Mouse (Mus musculus): ENCODE measurements around the gene Ccndbp1. TPM values are rescaled to one million over a fixed set of nuclear protein-coding genes. Genes with fewer than 3 reads are reported as not detected.

Gene Ccndbp1
- total and polyA plus RNA-seq, 3 experiments, result 23.4 to 38.8 (median 33.4) TPM

DNA sequence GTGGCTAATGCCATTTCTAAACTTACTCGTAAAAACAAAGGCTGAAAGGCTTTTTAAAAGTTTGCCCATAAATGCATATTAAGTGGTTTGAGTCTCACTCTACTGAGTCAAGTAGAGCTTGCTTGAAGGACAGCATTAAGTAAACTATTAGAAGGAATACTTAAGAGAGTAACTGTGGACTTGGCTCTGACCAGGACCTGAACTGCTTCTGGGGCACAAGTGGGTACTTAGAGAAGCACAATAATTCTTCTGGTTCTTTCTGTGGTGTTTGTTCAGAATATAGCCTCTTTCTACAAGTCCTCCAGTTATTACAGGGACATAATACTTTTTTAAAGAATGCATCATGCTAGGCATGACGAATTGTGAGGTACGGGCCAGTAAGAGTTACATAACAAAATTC, 42.7 kb upstream of the Ccndbp1 start:
- no peak overlapping the region for H3K27ac ChIP-seq (ENCODE audit: insufficient read depth, low read depth)
- in situ Hi-C loops (cut with MboI; ENCODE audit: low pct_ligation_motif_present, low pct_unique_long_range_greater_than_20kb, low sequenced_read_pairs) (no loop called here), dilution Hi-C loops (cut with MboI; ENCODE audit: extremely low pct_ligation_motif_present, extremely low pct_unique_long_range_greater_than_20kb, low sequenced_read_pairs) (no loop called here)
- peaks cover 0 to 21% of the 10 kb centered on the region in 2 experiments; a peak in 1 of 4 replicates for H3K4me1 ChIP-seq (ENCODE audit: control insufficient read depth in 1 of 2, insufficient read depth in 2 of 2)
- no peaks in the 10 kb centered on the region for H3K9me3 ChIP-seq (replicated peaks; ENCODE audit: low read length)
- no peaks in the 10 kb centered on the region for H3K27me3 ChIP-seq (replicated peaks)
- TF ChIP-seq CHD1 (IDR thresholded peaks at IDR 0.05; ENCODE audit: low read depth, low read length) (no peak), RCOR1 (conservative IDR thresholded peaks at IDR 0.05; ENCODE audit: low read depth, low read length) (no peak), GABPA (IDR thresholded peaks at IDR 0.05; ENCODE audit: insufficient replicate concordance, low read depth, low read length) (no peak), PAX5 (IDR thresholded peaks at IDR 0.05; ENCODE audit: low read length) (no peak), JUND (conservative IDR thresholded peaks at IDR 0.05; ENCODE audit: low read depth, low read length) (no peak), MAZ (IDR thresholded peaks at IDR 0.05; ENCODE audit: low read depth, low read length) (no peak), IRF4 (IDR thresholded peaks at IDR 0.05; ENCODE audit: low read depth, low read length) (no peak), RAD21 (IDR thresholded peaks at IDR 0.05; ENCODE audit: low read depth, low read length) (no peak), EP300 (IDR thresholded peaks at IDR 0.05; ENCODE audit: low read length) (no peak), POLR2AphosphoS2 (IDR thresholded peaks at IDR 0.05; ENCODE audit: low read depth, low read length) (no peak), CTCF (conservative IDR thresholded peaks at IDR 0.05 in 1 of 2, IDR thresholded peaks at IDR 0.05 in 1 of 2; ENCODE audit: low read depth in 2 of 2, low read length in 2 of 2) (no peak), USF2 (conservative IDR thresholded peaks at IDR 0.05; ENCODE audit: low read depth, low read length) (no peak), UBTF (IDR thresholded peaks at IDR 0.05; ENCODE audit: low read depth, low read length) (no peak), JUN (IDR thresholded peaks at IDR 0.05; ENCODE audit: insufficient read depth, low read depth, low read length) (no peak), NELFE (IDR thresholded peaks at IDR 0.05; ENCODE audit: low read depth, low read length) (no peak), TBP (conservative IDR thresholded peaks at IDR 0.05; ENCODE audit: low read depth, low read length) (no peak), POLR2A (IDR thresholded peaks at IDR 0.05; ENCODE audit: low read depth, low read length) (no peak), USF1 (IDR thresholded peaks at IDR 0.05; ENCODE audit: low read depth, low read length) (no peak), BHLHE40 (IDR thresholded peaks at IDR 0.05; ENCODE audit: low read depth, low read length) (no peak), HCFC1 (IDR thresholded peaks at IDR 0.05; ENCODE audit: low read depth, low read length) (no peak)
- no peak overlapping the region for H3K9ac ChIP-seq (ENCODE audit: insufficient read depth, low read depth)
- peaks cover 38% of the 10 kb centered on the region for H3K79me2 ChIP-seq (replicated peaks; ENCODE audit: control insufficient read depth, extremely low read depth, insufficient read depth, poor library complexity, severe bottlenecking)
- H3K4me3 ChIP-seq (replicated peaks in 1 of 3; ENCODE audit: low read depth in 2 of 3, low read length in 2 of 3, poor library complexity in 1 of 3), result no peak overlapping the region
- no peak for DNase-seq (ENCODE audit: extremely low read depth)
- H3K4me2 ChIP-seq (ENCODE audit: insufficient read depth, low read depth, poor library complexity, severe bottlenecking), result no peak overlapping the region
- H3K36me3 ChIP-seq (replicated peaks in 1 of 2; ENCODE audit: control insufficient read depth in 1 of 2, insufficient read depth in 1 of 2, low read length in 1 of 2), result peaks cover 0 to 41% of the 10 kb centered on the region in 2 experiments

DNA sequence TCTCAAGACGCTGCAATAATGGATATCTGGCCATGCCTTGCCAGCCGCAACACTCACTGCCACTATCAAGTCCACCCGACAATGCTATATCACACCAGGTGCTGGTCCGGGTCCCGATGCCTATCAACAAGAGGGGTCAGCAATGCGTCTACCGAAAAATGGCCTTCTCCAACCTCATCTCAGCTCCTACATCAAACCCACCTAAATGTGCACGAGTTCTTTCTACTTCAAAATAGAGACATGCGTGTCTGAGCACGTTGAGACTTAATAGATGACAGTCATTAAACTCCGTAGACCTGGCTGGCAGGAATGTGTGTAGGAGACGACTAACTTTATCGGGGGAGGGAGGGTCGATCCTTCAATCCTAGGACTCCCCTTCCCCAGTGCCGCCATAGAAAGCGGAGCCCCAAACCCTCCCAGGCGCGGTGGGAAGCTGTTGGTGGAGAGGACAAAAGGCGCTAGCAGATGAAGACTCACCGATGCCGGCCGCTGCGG, 38.1 kb upstream of the Ccndbp1 start:
- dilution Hi-C loops (cut with MboI; ENCODE audit: extremely low pct_ligation_motif_present, extremely low pct_unique_long_range_greater_than_20kb, low sequenced_read_pairs), result no loop called here

More for the DNA sequence above, 38.1 kb upstream of the Ccndbp1 start:
- Histone ChIP-seq H3K27me3 (replicated peaks) (no peaks in the 10 kb centered on the region), H3K4me2 (ENCODE audit: insufficient read depth, low read depth, poor library complexity, severe bottlenecking) (peak overlapping the region; percentile 85; the same call in 1 of the 2 replicates), H3K79me2 (replicated peaks; ENCODE audit: control insufficient read depth, extremely low read depth, insufficient read depth, poor library complexity, severe bottlenecking) (peaks cover 33% of the 10 kb centered on the region), H3K27ac (ENCODE audit: insufficient read depth, low read depth) (peak overlapping the region; percentile 25; the same call in 1 of the 2 replicates), H3K36me3 (replicated peaks in 1 of 2; ENCODE audit: control insufficient read depth in 1 of 2, insufficient read depth in 1 of 2, low read length in 1 of 2) (peaks cover 0 to 20% of the 10 kb centered on the region in 2 experiments), H3K9me3 (replicated peaks; ENCODE audit: low read length) (no peaks in the 10 kb centered on the region), H3K4me1 (ENCODE audit: control insufficient read depth in 1 of 2, insufficient read depth in 2 of 2) (peaks cover 0 to 29% of the 10 kb centered on the region in 2 experiments; a peak in 2 of 4 replicates), H3K9ac (ENCODE audit: insufficient read depth, low read depth) (peak overlapping the region; percentile 91), H3K4me3 (replicated peaks in 1 of 3; ENCODE audit: low read depth in 2 of 3, low read length in 2 of 3, poor library complexity in 1 of 3) (peak overlapping the region; percentile 83 to 98 (median 89))
- DNase-seq (ENCODE audit: extremely low read depth), result no peak
- in situ Hi-C loops (cut with MboI; ENCODE audit: low pct_ligation_motif_present, low pct_unique_long_range_greater_than_20kb, low sequenced_read_pairs), result no loop called here
- TF ChIP-seq CHD1 (IDR thresholded peaks at IDR 0.05; ENCODE audit: low read depth, low read length), result no peak
- peak; percentile 25; the same call in 1 of the 2 replicates for TF ChIP-seq SIN3A (IDR thresholded peaks at IDR 0.05; ENCODE audit: low read length)
- TF ChIP-seq E2F4 (IDR thresholded peaks at IDR 0.05; ENCODE audit: insufficient replicate concordance, low read depth, low read length), result no peak

Data from CH12.LX (cell line).